Mouse (Mus musculus) layer of hippocampus, adult 2 months (tissue): ENCODE measurements around the gene Stub1. TPM values are rescaled to one million over a fixed set of nuclear protein-coding genes. Genes with fewer than 3 reads are reported as not detected.

Experiments
- DNase-seq, 2 experiments: peaks; one replicate each; pipeline ENCODE4 v3.0.0; 2022; ENCODE audit warnings: low spot score in 2 of 2
- H3K27ac ChIP-seq: fragments of 200-600 bp; 2 replicates; pipeline ENCODE4 v1.8.1; 2022
- H3K4me3 ChIP-seq: fragments of 200-600 bp; 2 replicates; pipeline ENCODE4 v1.8.1; 2022; ENCODE audit warnings: mild to moderate bottlenecking
- CTCF ChIP-seq: fragments of 200-600 bp; conservative IDR thresholded peaks from 2 replicates; pipeline ENCODE4 v1.8.1; 2022; ENCODE audit warnings: antibody characterized with exemption, mild to moderate bottlenecking, moderate library complexity
- total RNA-seq, 2 experiments: library from RNA; stranded (reverse); gene quantifications; 2 replicates each; pipeline ENCODE4 v1.2.3; 2021

The Stub1 gene
- total RNA-seq, 2 experiments from 2014 or later: 164 to 175 TPM

DNA sequence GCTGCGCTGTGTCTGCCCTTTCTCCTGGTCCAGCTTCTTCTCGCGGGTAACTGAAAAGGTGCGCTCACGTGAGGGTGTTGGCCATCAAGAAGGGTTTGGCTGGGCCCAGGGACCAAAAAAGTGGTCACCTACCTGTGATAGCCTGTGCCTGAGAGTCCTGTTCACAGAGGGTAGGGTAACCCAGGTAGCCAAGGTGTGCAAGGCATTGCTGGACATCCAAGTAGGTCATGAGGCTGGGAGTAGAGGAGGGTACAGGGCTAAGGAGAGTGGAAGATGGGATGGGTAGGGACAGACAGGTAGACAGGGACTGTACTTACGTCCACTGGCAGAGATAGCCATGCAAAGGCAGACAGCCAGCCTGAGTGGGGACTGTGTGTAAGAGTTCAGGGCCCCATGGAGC lies 7.3 kb upstream of the Stub1 start:
- TF ChIP-seq CTCF: no peak
- H3K4me3 ChIP-seq: no peak overlapping the region
- no peak for DNase-seq
- no peak overlapping the region for H3K27ac ChIP-seq

DNA sequence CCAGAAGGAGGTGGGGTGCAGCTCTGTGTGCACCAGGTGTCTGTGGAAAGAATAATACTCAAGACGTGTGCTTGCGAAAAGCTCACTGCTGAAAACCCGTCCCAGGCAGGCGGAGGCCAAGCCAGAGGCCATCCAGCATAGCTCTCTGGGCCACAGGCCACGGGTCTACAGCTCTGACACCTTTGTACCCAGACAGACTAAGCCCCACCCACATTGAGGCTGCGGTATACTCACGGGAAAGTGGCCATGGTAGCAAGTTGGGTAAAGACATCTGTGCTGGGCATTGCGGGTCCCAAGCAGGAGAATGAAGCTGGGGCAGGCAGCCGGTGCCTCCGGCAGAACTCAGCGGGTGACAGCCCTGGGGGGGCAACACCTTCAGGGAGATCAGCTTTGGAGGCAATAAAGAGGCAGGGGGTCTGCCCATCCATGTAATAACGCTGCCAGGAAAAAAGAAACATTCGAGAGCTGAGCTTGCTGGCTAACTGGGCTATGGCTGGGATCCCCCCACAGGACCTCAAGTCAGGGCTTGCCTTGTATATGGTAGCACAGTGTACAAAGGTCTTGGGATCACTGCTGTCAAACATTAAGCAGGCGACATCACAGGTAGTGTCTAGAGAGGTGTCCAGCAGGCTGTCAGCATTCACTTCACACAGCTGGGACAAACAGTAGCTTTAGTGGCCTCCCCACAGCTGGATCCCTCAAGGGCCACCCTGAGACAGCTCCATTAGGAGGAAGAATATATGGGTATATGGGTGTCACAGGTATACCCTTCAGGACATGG lies 6.4 kb upstream of the Stub1 start:
- TF ChIP-seq CTCF: no peak
- Histone ChIP-seq H3K4me3 (no peak overlapping the region), H3K27ac (peak overlapping the region; percentile 14; the same call in 1 of the 2 replicates)
- DNase-seq: no peak

DNA sequence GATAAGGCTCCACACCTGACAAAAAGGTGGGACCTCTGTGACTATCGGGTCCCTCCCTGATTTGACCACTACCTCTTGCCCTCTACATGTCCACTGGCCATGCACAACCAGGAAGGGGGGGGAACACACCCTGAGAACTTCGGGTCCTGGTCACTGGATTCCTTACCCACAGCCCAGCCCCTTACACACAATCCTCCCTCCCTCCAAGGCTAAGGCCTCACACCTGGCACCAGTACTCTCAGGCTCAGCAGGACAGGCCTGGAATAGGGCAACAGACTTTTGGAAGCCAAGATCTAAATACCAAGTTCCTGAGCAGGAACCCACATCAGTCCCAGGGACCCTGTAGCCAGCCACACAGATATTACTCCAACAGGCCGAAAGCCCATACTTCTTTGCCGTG lies 5.7 kb upstream of the Stub1 start:
- H3K4me3 ChIP-seq: no peak overlapping the region
- peak overlapping the region; percentile 14; the same call in 1 of the 2 replicates for H3K27ac ChIP-seq
- no peak for DNase-seq
- no peak for TF ChIP-seq CTCF

DNA sequence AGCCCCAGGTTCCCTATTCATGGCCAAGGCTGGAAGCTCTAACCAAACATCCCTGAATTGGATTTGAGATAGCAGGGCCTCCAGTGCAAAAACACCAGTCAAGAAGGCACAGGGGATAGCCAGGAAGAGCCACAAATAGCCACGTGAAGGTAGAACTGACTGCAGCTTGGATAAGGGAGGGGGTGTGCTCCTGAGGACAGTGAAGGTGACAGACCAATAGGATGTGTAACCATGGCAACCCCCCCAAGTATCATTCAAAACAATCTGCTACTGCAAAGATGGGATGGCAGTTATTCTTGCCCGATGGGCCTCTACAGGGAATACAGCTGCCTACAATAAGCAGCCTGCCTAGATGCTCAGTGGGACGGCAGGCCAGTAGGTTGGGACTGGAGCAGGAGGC lies 4.3 kb upstream of the Stub1 start:
- peak overlapping the region; percentile 99 for H3K27ac ChIP-seq
- no peak for TF ChIP-seq CTCF
- DNase-seq: no peak
- no peak overlapping the region; the same call in 1 of the 2 replicates for H3K4me3 ChIP-seq

DNA sequence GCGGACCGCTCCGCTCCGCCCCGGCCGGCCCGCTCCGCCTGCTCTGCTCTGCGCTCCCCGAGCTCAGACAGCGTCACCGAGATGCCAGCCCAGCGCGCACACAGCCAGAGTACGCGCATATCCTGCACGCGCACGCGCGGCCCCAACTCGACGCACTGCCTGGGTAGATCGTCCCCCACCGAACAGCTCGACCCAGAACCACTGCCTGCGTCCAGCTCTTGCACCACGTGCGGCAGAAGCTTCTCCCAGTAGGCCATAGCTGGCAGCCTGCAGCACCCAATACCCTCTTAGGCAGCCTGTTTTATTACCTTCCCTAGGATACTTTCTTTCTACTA lies 3.8 kb upstream of the Stub1 start, which contains the start of gene Rhbdl1:
Rhbdl1 (minus strand) TSS at position 220 of the 335 bp plus-strand sequence.
- Histone ChIP-seq H3K27ac (peak within 1 kb of the TSS; percentile 99), H3K4me3 (peak within 1 kb of the TSS; percentile 72)
- DNase-seq: peak; percentile 87 to 88
- no peak for TF ChIP-seq CTCF

DNA sequence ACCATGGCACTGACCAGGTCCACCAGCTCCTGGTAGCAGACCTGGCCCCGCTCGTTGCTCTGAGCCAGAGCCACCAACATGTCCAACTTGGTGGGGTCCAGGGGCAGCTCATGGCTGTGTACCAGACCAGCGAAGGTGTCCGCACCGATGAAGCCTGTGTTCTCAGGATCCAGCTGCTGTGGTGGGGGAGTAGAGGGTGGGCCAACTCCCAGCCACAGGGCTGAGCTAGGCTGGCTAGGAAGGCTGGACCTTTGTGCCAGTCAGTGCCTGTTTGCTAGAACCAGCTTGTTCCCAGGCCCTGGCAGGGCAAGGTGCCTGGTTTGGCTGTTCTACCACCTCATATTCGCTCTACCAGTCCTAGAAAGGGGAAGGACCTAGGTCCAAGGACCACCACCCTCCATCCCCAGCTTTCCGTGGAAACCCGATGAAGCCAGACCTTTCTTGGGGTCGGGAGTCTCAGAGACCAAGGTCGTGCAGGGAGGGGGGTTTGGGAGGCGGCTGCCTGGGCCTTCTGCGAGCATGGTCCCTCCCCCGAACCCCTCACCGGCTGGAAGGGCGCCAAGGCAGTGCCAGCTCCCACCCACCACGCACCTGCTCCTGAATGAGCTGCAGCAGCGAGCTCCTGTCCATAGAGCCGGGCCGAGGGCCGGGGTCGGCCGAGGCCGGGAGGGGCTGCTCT lies 3.3 kb upstream of the Stub1 start:
- DNase-seq: no peak

DNA sequence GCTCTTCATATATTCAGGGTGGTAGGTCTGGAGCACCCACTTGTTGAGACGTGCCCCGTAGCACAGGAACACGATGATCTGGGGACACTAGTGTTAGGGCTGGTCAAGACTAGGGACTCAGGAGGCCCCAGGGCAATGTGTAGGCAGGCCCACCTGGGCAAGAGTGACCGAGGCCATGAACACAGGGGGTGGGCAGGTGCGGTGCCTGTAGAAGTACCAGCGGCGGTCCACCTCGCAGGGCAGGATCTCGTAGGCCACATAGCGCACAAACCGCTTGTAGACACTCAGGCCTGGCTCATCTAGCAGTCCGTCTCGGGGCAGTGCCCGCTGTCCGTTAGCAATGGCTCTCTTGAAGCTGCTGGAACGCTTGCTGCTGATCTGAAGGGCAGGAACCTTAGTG lies 2.6 kb upstream of the Stub1 start:
- no peak for TF ChIP-seq CTCF
- H3K27ac ChIP-seq: peak overlapping the region; percentile 99
- peak overlapping the region; percentile 72 for H3K4me3 ChIP-seq
- DNase-seq: no peak

More for the DNA sequence above, 3.3 kb upstream of the Stub1 start:
- Histone ChIP-seq H3K4me3 (peak overlapping the region; percentile 72), H3K27ac (peak overlapping the region; percentile 99)
- TF ChIP-seq CTCF: no peak

DNA sequence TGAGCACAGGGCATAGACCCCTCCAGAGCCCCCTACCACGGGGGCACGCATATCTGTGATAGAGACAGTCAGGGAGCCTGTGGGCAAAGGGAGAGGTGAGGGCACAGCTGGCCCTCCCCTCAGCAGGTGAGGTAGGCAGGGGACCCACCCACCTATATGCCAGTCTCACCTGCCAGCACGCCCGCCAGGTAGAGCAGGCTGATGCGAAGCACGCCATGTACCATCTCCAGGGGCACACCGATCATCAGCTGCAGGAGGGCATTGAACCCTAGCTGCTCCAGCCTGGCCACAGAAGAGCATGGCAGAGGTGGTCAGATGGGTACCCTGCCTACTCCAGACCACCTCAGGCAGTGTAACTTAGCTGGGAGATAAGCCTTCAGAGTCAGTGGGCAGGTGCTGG lies 2.1 kb upstream of the Stub1 start:
- Histone ChIP-seq H3K4me3 (no peak overlapping the region; the same call in 1 of the 2 replicates), H3K27ac (peak overlapping the region; percentile 99)
- DNase-seq: no peak
- TF ChIP-seq CTCF: no peak

DNA sequence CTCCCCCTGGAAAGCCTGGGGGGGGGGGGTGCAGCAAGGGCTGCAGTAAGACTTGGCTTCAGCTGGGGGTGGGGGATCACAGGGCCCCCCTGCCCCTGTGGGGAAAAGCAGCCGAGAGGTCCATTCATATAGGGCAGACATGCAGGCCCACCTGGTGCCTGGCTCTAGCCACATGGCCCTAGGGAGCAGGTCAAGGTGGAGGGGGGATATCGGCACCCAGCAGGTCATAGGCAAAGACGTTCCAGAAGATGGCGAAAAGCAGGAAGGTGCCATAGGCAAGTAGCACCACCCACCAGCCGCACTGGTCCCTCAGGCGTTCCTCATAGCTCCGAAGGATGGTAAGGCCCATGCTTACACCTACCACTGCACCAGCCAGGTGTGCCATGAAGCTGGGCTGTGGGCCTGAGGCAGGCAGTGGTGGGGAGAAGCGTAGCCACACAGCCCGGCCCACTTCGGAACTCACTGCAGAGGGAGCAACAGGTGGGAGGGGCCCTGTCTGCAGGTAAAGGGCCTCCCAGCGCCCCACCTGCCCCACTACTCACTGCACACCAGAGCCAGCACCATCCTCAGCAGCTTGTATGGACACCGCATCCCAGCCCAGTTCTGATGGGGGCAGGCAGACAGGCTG lies 1.5 kb upstream of the Stub1 start:
- DNase-seq: no peak
- Histone ChIP-seq H3K27ac (peak overlapping the region; percentile 99), H3K4me3 (peak overlapping the region; percentile 87)
- no peak for TF ChIP-seq CTCF

DNA sequence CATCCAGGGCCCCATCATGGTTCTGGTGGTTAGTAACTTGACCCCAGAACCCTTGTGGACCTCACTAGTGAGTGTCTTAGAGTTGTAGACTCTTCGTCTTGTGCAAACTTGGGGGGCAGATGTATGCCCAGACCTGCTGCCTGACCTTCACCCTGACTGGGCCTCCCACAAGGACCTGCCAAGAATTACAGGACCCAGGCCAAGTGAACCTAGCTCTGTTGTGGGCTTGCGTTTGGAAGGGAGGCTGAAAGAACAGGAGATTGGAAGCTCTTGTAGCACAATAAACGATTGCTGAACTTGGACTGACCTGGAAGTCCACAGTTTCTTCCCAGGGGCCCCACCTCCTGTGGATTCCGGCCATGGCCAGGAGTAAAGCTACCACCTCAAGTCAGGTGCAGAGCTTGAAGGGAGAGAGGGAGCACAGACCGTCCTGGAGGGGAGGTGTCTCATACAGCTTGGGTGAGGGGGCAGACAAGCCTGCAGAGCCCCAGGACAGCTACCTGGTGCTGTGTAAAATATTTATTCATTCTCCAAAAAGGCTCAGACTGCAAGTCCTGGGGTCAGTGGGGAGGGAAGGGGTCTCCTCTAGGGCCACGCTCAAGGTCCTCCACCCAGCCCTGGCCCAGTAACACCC lies 874 bp upstream of the Stub1 start:
- peak overlapping the region; percentile 87 for H3K4me3 ChIP-seq
- no peak for DNase-seq
- no peak for TF ChIP-seq CTCF
- peak overlapping the region; percentile 99 for H3K27ac ChIP-seq

DNA sequence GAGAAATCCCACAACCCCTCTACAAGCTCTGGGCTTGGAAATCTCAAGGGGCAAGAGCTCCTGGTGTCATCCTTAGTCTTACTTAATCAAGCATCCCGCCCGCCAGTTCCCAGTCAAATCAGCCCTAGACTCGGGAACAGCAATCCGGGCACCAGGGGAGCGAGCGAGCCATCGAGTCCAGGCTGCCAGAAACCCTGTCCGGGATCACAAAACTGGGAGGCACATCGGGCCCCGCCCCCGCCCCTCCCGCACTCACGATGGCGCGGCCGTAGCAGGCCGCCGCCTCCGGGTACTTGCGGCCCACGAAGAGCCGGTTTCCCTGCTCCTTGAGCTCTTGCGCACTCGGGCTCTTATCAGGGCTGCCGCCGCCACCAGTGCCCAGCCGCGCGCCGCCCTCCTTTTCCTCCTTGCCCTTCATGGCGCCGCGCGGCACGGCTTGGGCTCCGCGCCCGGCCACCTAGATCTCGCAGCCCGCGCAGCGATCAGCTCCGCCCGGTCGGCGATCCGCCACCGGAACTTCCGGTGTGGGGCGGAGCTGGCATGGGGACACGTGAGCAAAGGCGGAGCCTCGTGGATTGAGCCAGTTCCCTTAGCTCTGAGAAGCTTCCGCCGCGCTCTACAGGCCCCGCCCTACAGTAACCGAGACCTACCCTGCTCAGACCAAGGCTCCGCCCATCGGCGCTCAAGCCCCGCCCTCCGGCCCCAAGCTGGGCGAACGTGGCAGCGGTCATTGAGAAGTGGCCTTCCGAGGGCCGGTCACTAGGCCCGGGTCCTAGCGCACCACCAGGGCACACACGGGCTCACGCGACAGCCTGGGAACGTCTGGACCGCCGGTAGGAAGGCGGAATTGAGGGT lies 541 bp downstream of the Stub1 start:
- peak; percentile 97 to 98 for DNase-seq
- Histone ChIP-seq H3K4me3 (peak overlapping the region; percentile 87), H3K27ac (peak overlapping the region; percentile 99)
- TF ChIP-seq CTCF: no peak

DNA sequence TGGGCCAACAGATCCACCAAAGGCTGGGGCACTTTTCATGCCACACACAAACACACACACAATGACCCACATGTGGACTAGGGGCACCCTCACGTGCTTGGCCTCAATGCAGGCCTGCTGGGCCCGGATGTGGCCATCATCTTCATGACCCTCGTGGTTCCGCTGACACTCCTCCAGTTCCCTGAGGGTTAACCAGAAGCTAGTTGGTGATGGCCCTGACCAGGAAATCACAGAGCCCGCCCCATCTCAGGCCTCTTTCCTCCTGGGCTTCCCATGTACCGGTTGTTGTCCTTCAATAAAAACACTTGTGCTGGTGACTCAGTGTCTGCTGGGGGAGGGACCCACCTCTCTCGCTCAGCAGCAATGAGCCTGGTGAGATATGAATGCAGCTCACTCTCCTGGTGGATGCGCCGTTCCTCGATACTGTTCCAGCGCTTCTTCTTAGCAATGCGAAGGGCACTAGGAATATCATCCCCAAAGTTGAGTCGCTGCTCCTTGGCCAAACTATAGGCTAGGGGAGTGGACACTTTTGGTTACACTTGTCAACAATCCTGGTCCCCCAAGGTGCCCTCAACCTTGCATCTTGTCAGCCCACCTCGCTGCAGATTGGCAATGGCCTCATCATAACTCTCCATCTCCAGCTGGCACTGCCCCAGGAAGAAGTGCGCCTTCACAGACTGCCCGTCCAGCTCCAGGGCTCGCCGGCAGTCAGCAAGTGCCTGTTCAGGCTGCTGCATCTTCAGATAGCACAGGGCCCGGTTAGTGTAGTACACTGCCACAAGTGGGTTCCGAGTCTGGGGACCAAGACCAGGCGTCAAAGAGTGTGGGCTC lies 1.5 kb downstream of the Stub1 start:
- no peak for DNase-seq
- no peak for TF ChIP-seq CTCF
- H3K4me3 ChIP-seq: peak overlapping the region; percentile 87
- H3K27ac ChIP-seq: peak overlapping the region; percentile 99
